Mouse (Mus musculus) midbrain, embryonic 14.5 days (tissue): ENCODE data around the gene Cyp4a32. TPM values are rescaled to one million over a fixed set of nuclear protein-coding genes. Genes with fewer than 3 reads are reported as not detected.
"Not testable (repeated sequence)": the region's sequence is repeated elsewhere in the genome, so short reads cannot be mapped to it uniquely, and the experiment has no call there.

Experiments used
- ATAC-seq: fragments of 200-750 bp; cut with Nextera tagmentation; 2 replicates; pipeline ENCODE4 v1.8.0; 2017; ENCODE audit warnings: moderate number of reproducible peaks, moderate library complexity; ENCODE audit not compliant: low FRiP score, low TSS enrichment
- DNase-seq: peaks from one replicate; pipeline ENCODE4 v3.0.0-alpha.2; 2015
- H3K27ac ChIP-seq: fragments of 300-500 bp; sonication (generic); replicated peaks from 2 replicates; pipeline ENCODE4 v1.5.1; 2014; ENCODE audit warnings: mild to moderate bottlenecking, low read depth, low read length, moderate library complexity
- H3K27me3 ChIP-seq: fragments of 300-500 bp; sonication (generic); 2 replicates; pipeline ENCODE4 v1.6.1; 2014; ENCODE audit warnings: low read length, control low read depth, mixed read lengths; ENCODE audit not compliant: control insufficient read depth, insufficient read depth
- H3K36me3 ChIP-seq: fragments of 300-500 bp; sonication (generic); 2 replicates; pipeline ENCODE4 v1.6.1; 2014; ENCODE audit warnings: low read length, control low read depth; ENCODE audit not compliant: control insufficient read depth, insufficient read depth
- H3K4me1 ChIP-seq: fragments of 300-500 bp; sonication (generic); 2 replicates; pipeline ENCODE4 v1.6.1; 2014; ENCODE audit warnings: mild to moderate bottlenecking, antibody characterized with exemption, low read length, control low read depth; ENCODE audit not compliant: control insufficient read depth, insufficient read depth
- H3K4me2 ChIP-seq: fragments of 300-500 bp; sonication (generic); 2 replicates; pipeline ENCODE4 v1.6.1; 2014; ENCODE audit warnings: mild to moderate bottlenecking, low read length, moderate library complexity
- H3K4me3 ChIP-seq: fragments of 300-500 bp; sonication (generic); replicated peaks from 2 replicates; pipeline ENCODE4 v1.5.1; 2014; ENCODE audit warnings: low read depth, low read length
- H3K9ac ChIP-seq: fragments of 300-500 bp; sonication (generic); replicated peaks from 2 replicates; pipeline ENCODE4 v1.6.1; 2014; ENCODE audit warnings: mild to moderate bottlenecking, low read length, moderate library complexity
- H3K9me3 ChIP-seq: fragments of 300-500 bp; sonication (generic); 2 replicates; pipeline ENCODE4 v1.6.1; 2016; ENCODE audit warnings: low read length, control low read depth, mixed read lengths; ENCODE audit not compliant: control insufficient read depth
- WGBS: fragments of 180-500 bp; shearing (Covaris S2); extraction: QIAGEN DNeasy Blood & Tissue Kit; methylation state at CpG from one replicate; pipeline ENCODE4 v1.1.7; 2014; 5-methylcytosine and 5-hydroxymethylcytosine counted together
- polyA plus RNA-seq: library from polyadenylated mRNA; unstranded; fragments of >200 nt; fragmentation: Nextera tagmentation; extraction: Ambion mirVana; gene quantifications from 2 replicates; pipeline ENCODE4 v1.2.1, GENCODE M21; 2014

Gene Cyp4a32
- polyA plus RNA-seq, 1 experiment from 2014 or later: not detected

DNA sequence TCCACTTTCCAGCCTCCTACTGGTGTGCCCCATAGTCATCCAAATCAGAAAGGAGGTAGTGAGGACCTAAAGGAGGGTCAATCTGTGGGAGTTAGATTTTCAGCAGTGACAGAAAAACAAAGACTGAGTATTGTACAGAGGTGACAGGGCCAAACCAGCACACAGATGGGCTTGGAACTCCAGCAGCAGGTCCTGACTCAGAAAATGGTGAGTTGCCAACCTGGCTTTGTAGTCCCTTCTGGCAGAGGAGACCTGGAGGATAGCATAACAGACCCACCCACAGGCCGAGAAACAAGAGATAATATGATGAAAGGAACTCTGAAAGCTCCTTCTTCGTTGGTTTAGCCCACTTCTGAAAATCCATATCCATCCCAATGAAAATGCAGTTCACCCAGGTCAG lies 48.0 kb downstream of the Cyp4a32 start:
- Histone ChIP-seq H3K9ac (no peak overlapping the region), H3K4me2 (no peak overlapping the region), H3K36me3 (no peaks in the 10 kb centered on the region), H3K4me1 (no peaks in the 10 kb centered on the region), H3K27ac (no peak overlapping the region), H3K4me3 (no peak overlapping the region), H3K9me3 (no peaks in the 10 kb centered on the region), H3K27me3 (no peaks in the 10 kb centered on the region)
- ATAC-seq (no peak), DNase-seq (no peak)
- 73% methylated on average over 2 of the region's 2 CpGs for WGBS

DNA sequence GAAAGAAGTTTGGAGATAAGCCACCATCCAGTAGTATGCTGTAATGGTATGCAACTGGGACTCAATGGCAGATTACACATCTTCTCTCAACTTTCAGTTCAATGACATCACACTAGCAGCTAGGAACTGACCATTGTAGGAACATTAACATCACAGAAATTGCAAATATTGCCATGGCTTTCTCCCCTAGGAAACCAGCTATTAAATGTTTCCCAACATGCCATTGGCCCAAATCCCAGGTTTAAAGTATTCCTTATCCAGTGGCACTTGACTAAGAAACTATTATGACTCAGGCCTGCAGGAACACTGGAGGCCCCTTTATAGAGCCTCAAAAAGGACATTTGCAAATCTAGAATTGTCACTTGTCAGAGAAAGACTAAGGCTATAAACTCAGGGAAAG lies 48.6 kb downstream of the Cyp4a32 start:
- Histone ChIP-seq H3K4me1 (no peaks in the 10 kb centered on the region), H3K27ac (no peak overlapping the region), H3K4me3 (no peak overlapping the region), H3K9ac (no peak overlapping the region), H3K4me2 (no peak overlapping the region), H3K36me3 (no peaks in the 10 kb centered on the region), H3K9me3 (no peaks in the 10 kb centered on the region), H3K27me3 (no peaks in the 10 kb centered on the region)
- ATAC-seq (no peak), DNase-seq (no peak)

DNA sequence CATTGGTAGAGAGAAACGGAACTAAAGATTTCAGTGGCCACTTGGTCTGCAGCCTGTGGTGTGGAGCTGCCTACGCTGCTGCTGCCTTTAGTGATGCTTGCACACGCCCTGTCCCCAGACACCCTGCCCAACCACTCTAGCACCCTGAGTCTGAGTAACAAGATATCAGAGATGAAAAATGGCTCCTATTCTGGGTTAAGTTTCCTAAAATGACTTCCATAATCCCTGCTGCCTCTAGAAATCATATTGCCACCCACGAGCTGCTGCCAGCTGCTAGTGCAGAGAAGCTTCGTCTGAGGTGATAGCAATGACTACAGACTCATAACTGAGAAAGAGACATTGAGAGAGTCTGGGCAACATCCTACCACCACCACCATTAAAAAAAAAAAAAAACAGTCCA lies 50.1 kb downstream of the Cyp4a32 start:
- Histone ChIP-seq H3K4me1 (no peaks in the 10 kb centered on the region), H3K9ac (no peak overlapping the region), H3K36me3 (no peaks in the 10 kb centered on the region), H3K9me3 (no peaks in the 10 kb centered on the region), H3K27me3 (no peaks in the 10 kb centered on the region), H3K4me3 (no peak overlapping the region), H3K27ac (no peak overlapping the region), H3K4me2 (no peak overlapping the region)
- DNase-seq (no peak), ATAC-seq (no peak)
- WGBS: 85% methylated on average over 5 of the region's 5 CpGs

DNA sequence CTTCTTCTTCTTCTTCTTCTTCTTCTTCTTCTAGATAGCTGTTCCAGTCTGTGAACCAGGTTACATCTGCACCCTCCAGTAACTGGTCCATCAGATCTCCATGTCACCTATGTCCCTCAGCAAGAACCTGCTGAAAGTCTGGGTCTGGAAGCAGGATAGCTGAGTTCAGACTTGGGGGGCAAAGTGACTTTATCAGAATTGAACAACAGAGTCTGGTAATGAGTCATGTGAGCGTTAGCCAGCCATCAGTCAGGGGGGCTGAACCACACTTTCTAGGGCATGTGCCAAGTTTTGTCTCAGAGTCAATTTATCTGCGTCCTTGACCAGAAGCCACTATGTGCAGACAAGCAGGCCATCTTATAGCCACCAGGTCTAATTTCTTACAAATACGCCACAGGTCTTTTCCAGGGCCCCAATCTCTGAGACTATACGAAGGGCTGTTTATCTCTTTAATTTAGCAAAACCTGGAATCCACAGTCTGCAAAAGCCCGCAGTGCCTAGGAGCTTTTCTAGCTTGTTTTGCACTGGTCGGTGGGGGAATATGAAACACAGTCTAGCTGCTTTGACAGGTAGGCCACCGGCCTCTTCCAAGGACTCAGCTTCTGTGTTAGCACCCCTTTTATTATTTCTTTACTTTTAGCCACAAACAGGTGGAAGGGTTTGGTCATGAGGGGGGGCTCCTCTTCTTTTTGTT lies 55.2 kb downstream of the Cyp4a32 start:
- H3K9ac ChIP-seq, H3K4me3 ChIP-seq, H3K4me1 ChIP-seq, DNase-seq, H3K27ac ChIP-seq, H3K4me2 ChIP-seq, H3K9me3 ChIP-seq, H3K27me3 ChIP-seq, ATAC-seq, H3K36me3 ChIP-seq: not testable (repeated sequence)
- 92% methylated on average over 7 of the region's 7 CpGs for WGBS

DNA sequence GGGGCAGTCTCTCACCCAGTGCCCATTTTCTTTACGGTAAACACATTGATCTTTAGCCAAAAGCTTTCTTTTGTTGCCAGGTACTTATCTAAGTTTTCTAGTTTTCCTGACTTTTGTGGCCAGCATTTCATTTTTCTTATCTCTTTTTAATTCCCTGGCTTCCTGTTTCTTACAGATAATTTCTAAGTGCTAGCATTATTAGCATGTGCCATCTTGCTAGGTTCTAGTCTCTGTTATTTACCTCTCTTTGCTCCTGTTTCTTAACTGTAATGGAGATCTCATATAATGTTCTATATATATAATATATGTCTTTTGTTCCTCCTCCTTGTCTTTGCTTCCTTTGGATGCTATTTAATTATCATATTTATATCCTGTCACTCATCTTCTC lies 55.8 kb downstream of the Cyp4a32 start:
- H3K4me2 ChIP-seq, ATAC-seq, H3K9ac ChIP-seq: not testable (repeated sequence)

DNA sequence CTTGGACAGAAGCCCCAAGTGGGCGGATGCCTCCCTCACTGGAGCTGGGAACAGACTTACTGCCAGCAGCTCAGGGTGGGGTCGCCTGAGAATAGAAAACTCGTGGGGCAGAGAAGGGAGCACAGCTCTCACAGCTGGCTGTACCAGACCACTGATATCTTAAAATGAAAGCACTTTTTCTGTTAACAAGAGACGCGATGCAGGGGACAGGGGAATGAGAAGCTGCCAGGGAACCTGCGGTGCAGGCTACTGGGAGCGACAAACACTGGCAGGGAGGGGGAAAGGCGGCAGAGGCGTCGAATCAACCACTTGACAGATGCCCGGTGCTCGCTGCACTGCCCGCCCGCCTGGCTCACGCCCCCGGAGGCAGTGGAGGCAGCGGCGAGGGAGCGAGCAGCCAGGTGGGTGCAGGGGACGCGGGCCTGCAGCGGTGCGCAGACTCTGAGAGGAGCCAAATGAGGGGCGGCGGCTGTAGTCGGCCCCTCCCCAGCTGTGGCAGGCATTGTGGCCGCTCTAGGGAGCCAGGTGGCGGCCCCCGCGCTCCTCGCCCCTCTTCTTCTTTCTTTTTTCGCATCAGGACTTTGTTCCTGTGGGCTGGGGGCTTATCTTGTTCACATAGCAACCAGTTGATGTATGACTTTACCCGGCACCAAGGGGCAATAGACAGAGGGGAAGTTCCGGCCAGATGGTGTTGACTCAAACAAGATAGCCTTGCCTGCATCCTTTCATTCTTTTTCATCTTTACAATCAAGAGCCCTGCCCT lies 56.5 kb downstream of the Cyp4a32 start:
- DNase-seq (peak; percentile 67), ATAC-seq (peak; percentile 70; the same call in 1 of the 2 replicates)
- H3K36me3 ChIP-seq: no peaks in the 10 kb centered on the region
- 0 out of 2 replicates have a peak, but pooled peaks cover 2% of the 10 kb centered on the region for H3K4me1 ChIP-seq
- H3K4me2 ChIP-seq: peak overlapping the region; percentile 94
- 0 out of 2 replicates have a peak overlapping the region, but pooled peaks have one; percentile 49 for H3K27ac ChIP-seq
- H3K4me3 ChIP-seq: peak overlapping the region; percentile 46
- no peaks in the 10 kb centered on the region for H3K9me3 ChIP-seq
- 2% methylated on average over 34 of the region's 34 CpGs for WGBS
- no peaks in the 10 kb centered on the region for H3K27me3 ChIP-seq
- H3K9ac ChIP-seq: peak overlapping the region; percentile 69

More for the DNA sequence above, 55.8 kb downstream of the Cyp4a32 start:
- H3K27me3 ChIP-seq, DNase-seq, H3K36me3 ChIP-seq, H3K4me1 ChIP-seq, H3K27ac ChIP-seq, H3K9me3 ChIP-seq, H3K4me3 ChIP-seq: not testable (repeated sequence)
- 85% methylated on average over 1 of the region's 1 CpGs for WGBS

DNA sequence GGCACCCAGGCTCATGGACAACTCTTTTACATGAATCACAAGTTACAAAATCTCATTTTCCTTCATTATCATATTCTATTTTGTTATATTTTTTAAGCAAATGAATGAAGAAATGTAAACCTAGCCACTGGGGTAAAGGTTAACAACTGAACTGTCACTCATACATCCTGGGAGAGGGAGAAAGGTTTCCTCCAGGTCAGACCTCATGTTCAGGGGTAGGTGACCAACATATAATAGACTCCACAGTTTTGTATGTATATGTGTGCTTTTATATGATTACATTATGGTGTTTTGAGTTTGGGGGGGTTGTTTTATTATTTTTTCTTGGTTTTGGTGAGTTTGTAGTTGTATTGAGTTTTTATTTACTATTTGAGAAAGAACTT lies 57.1 kb downstream of the Cyp4a32 start:
- H3K36me3 ChIP-seq: no peaks in the 10 kb centered on the region

DNA sequence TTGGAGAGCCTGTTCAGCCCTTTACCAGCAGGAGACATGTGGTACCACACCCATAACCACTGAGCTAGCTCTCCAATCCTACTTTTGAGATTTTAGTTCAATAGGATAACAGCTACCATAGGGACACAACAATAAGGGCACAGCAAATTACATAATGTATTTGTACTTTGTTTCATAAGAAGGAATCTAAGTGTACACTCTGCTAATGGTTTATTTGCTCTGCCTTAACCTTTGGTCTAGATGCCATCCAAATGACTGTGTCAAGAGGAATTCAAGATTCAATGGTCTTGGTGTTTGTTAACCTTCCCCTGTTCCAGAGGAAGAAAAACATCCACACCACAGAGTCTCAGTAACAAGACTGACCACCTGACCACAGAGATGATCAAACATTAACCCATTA lies 58.4 kb downstream of the Cyp4a32 start:
- no peaks in the 10 kb centered on the region for H3K36me3 ChIP-seq
- 0 out of 2 replicates have a peak, but pooled peaks cover 2% of the 10 kb centered on the region for H3K4me1 ChIP-seq
- no peak overlapping the region for H3K4me3 ChIP-seq
- no peak for ATAC-seq
- DNase-seq: no peak
- H3K27me3 ChIP-seq: no peaks in the 10 kb centered on the region
- no peak overlapping the region for H3K9ac ChIP-seq
- H3K27ac ChIP-seq: no peak overlapping the region
- H3K9me3 ChIP-seq: no peaks in the 10 kb centered on the region
- no peak overlapping the region for H3K4me2 ChIP-seq

More for the DNA sequence above, 57.1 kb downstream of the Cyp4a32 start:
- H3K9me3 ChIP-seq: no peaks in the 10 kb centered on the region
- no peaks in the 10 kb centered on the region for H3K27me3 ChIP-seq
- no peak for DNase-seq
- peak overlapping the region; percentile 46 for H3K4me3 ChIP-seq
- H3K4me1 ChIP-seq: 0 out of 2 replicates have a peak, but pooled peaks cover 2% of the 10 kb centered on the region
- H3K27ac ChIP-seq: no peak overlapping the region
- H3K4me2 ChIP-seq: peak overlapping the region; percentile 94
- no peak for ATAC-seq
- no peak overlapping the region for H3K9ac ChIP-seq
